Mouse (Mus musculus) heart, adult 11 months (tissue): ENCODE results near the gene Ccpg1.

Source experiments
- DNase-seq: peaks from one replicate; pipeline ENCODE4 v3.0.0; 2022

Ccpg1 gene

GRCm38 (mm10) chr9:72996167-72996566 is 10.9 kb downstream of the Ccpg1 start:
- peak; percentile 79 for DNase-seq

- no peak for DNase-seq
Observed at GRCm38 (mm10) chr9:72996806-72997205, 11.6 kb downstream of the Ccpg1 start.

GRCm38 (mm10) chr9:73000487-73000886 is 15.3 kb downstream of the Ccpg1 start:
- no peak for DNase-seq

GRCm38 (mm10) chr9:73001314-73002011 is 16.2 kb downstream of the Ccpg1 start:
- no peak for DNase-seq

GRCm38 (mm10) chr9:73002177-73002576 is 16.9 kb downstream of the Ccpg1 start:
- no peak for DNase-seq

GRCm38 (mm10) chr9:73004076-73004475 is 18.8 kb downstream of the Ccpg1 start:
- DNase-seq: no peak

GRCm38 (mm10) chr9:73005106-73005505 is 19.9 kb downstream of the Ccpg1 start:
- DNase-seq: no peak

- DNase-seq: peak; percentile 61
Observed at GRCm38 (mm10) chr9:73006175-73006574, 20.9 kb downstream of the Ccpg1 start.

- no peak for DNase-seq
Observed at GRCm38 (mm10) chr9:73008384-73008783, 23.2 kb downstream of the Ccpg1 start.

GRCm38 (mm10) chr9:73012629-73013028 is 27.4 kb downstream of the Ccpg1 start:
- no peak for DNase-seq

GRCm38 (mm10) chr9:73014724-73015123 is 29.5 kb downstream of the Ccpg1 start:
- peak; percentile 80 for DNase-seq

- DNase-seq: peak; percentile 73
Observed at GRCm38 (mm10) chr9:73019841-73020240, 34.6 kb downstream of the Ccpg1 start.

GRCm38 (mm10) chr9:73020566-73021097 is 35.4 kb downstream of the Ccpg1 start:
- no peak for DNase-seq

GRCm38 (mm10) chr9:73025818-73026636 is 40.8 kb downstream of the Ccpg1 start:
- peak; percentile 93 for DNase-seq

GRCm38 (mm10) chr9:73030443-73030842 is 45.2 kb downstream of the Ccpg1 start:
- no peak for DNase-seq

- no peak for DNase-seq
Observed at GRCm38 (mm10) chr9:73031421-73031820, 46.2 kb downstream of the Ccpg1 start.

GRCm38 (mm10) chr9:73033406-73033805 is 48.2 kb downstream of the Ccpg1 start:
- DNase-seq: no peak

GRCm38 (mm10) chr9:73039222-73039945 is 54.2 kb downstream of the Ccpg1 start:
- peak; percentile 99 for DNase-seq

GRCm38 (mm10) chr9:73040080-73040479 is 54.9 kb downstream of the Ccpg1 start, which contains the start of gene Pigb:
Pigb (minus strand) TSS chr9:73040378.
- peak; percentile 69 for DNase-seq

- peak; percentile 97 for DNase-seq
Observed at GRCm38 (mm10) chr9:73044146-73045079, 59.2 kb downstream of the Ccpg1 start, which contains the start of gene Rab27a. Rab27a (plus strand) TSS chr9:73044854.

GRCm38 (mm10) chr9:73045204-73045603 is 60.0 kb downstream of the Ccpg1 start:
- DNase-seq: peak; percentile 87

- no peak for DNase-seq
Observed at GRCm38 (mm10) chr9:73045711-73046110, 60.5 kb downstream of the Ccpg1 start.
